Mouse (Mus musculus): ENCODE measurements around the gene Nat8f5.
"Not testable (repeated sequence)": the region's sequence is repeated elsewhere in the genome, so short reads cannot be mapped to it uniquely, and the experiment has no call there.

DNA sequence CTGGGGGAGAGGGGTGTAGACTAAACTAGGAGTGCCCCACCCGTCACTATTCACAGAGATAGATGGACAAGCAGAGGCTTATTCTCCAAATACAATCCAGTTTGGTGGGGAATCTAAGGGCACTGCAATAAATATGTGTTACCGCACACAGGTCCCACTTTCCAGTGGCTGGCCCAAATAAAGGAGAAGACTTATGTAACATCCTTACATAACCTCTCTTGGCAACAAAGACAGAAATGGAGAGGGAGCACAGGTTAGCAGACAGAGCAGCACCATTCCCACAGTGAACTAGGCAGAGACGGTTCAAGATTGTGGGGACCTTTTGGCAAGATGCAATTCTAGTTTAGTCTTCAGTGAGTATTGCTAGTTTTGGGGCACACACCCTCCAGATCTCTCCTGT, 10.3 kb downstream of the Nat8f5 start:
- TF ChIP-seq CTCF (IDR thresholded peaks at IDR 0.05; ENCODE audit: extremely low read depth, insufficient read depth, insufficient read length, insufficient replicate concordance); POLR2A (IDR thresholded peaks at IDR 0.05; ENCODE audit: low read depth, low read length): not testable (repeated sequence)
